Mouse (Mus musculus): ENCODE results near the gene Sphkap. TPM values are rescaled to one million over a fixed set of nuclear protein-coding genes. Genes with fewer than 3 reads are reported as not detected.

Gene Sphkap
- polyA plus RNA-seq, 1 experiment, result not detected

DNA sequence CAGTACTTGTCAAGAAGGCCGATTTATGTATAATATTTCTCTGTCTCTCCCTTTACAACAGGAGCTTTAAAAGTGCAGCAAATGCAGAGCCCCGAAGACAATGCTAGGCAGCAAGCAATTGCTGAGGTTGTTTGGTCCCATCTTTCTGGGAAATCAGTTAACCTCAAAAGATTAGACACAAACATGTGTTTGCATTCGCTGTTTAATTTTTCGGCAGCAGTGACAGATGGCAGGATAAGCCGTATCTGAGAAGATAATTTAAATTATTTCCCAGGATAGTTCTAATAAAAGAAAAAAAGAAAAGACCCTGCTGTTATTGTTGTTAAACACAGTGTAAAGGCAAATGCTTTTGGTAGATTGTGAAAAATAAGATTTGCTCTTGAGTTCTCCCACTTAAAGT, 41.5 kb downstream of the Sphkap start:
- H3K79me2 ChIP-seq (ENCODE audit: control insufficient read depth, insufficient read depth), result no peaks in the 10 kb centered on the region
- no peaks in the 10 kb centered on the region for H3K27me3 ChIP-seq (ENCODE audit: control insufficient read depth, insufficient read depth, insufficient read length)
- no peaks in the 10 kb centered on the region for H3K79me3 ChIP-seq (ENCODE audit: low read depth)
- H3K36me3 ChIP-seq (ENCODE audit: control insufficient read depth, insufficient read depth), result no peaks in the 10 kb centered on the region
- no peak overlapping the region for H3ac ChIP-seq (ENCODE audit: control insufficient read depth, insufficient read length, low read depth)
- H3K4me3 ChIP-seq (ENCODE audit: insufficient read depth, poor library complexity, severe bottlenecking), result no peak overlapping the region
- TF ChIP-seq MYOG (IDR thresholded peaks at IDR 0.05; ENCODE audit: control insufficient read depth, extremely low read depth, insufficient read length) (no peak), MYOD1 (IDR thresholded peaks at IDR 0.05; ENCODE audit: control insufficient read depth, insufficient read length, low read depth) (no peak), USF1 (IDR thresholded peaks at IDR 0.05; ENCODE audit: low read depth) (no peak), MAX (IDR thresholded peaks at IDR 0.05) (no peak), CTCF (IDR thresholded peaks at IDR 0.05; ENCODE audit: control insufficient read depth, insufficient read depth, insufficient read length) (no peak), CEBPB (IDR thresholded peaks at IDR 0.05; ENCODE audit: low read depth) (no peak), FOSL1 (IDR thresholded peaks at IDR 0.05; ENCODE audit: insufficient read depth, low read length, poor library complexity, severe bottlenecking) (no peak)

DNA sequence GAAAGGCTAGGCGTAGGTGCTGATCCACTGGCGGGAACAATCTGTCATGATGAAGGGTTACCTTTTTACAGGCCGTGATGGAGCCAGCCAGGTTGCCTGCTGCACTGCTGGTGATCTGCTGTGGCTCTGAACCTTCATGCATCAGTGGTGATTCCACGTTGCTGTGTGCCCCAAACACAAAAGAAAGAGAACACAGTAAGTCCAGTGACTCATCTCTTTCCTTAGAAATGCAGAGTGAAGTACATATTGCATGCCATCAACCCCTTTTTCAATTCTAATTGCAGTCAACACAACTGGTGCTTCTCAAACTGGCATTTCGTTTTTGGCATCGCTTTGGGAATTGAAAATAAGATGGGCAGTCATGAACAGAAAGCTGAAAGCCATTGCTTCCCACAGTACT, 45.8 kb downstream of the Sphkap start:
- Histone ChIP-seq H3K79me2 (ENCODE audit: control insufficient read depth, insufficient read depth) (no peaks in the 10 kb centered on the region), H3K36me3 (ENCODE audit: control insufficient read depth, insufficient read depth) (no peaks in the 10 kb centered on the region), H3K27me3 (ENCODE audit: control insufficient read depth, insufficient read depth, insufficient read length) (no peaks in the 10 kb centered on the region), H3ac (ENCODE audit: control insufficient read depth, insufficient read length, low read depth) (no peak overlapping the region), H3K4me3 (ENCODE audit: insufficient read depth, poor library complexity, severe bottlenecking) (no peak overlapping the region), H3K79me3 (ENCODE audit: low read depth) (no peaks in the 10 kb centered on the region)
- TF ChIP-seq FOSL1 (IDR thresholded peaks at IDR 0.05; ENCODE audit: insufficient read depth, low read length, poor library complexity, severe bottlenecking), result no peak
- no peak for TF ChIP-seq USF1 (IDR thresholded peaks at IDR 0.05; ENCODE audit: low read depth)
- TF ChIP-seq CTCF (IDR thresholded peaks at IDR 0.05; ENCODE audit: control insufficient read depth, insufficient read depth, insufficient read length), result no peak
- no peak for TF ChIP-seq MAX (IDR thresholded peaks at IDR 0.05)
- no peak for TF ChIP-seq MYOG (IDR thresholded peaks at IDR 0.05; ENCODE audit: control insufficient read depth, extremely low read depth, insufficient read length)
- TF ChIP-seq CEBPB (IDR thresholded peaks at IDR 0.05; ENCODE audit: low read depth), result no peak
- no peak for TF ChIP-seq MYOD1 (IDR thresholded peaks at IDR 0.05; ENCODE audit: control insufficient read depth, insufficient read length, low read depth)

DNA sequence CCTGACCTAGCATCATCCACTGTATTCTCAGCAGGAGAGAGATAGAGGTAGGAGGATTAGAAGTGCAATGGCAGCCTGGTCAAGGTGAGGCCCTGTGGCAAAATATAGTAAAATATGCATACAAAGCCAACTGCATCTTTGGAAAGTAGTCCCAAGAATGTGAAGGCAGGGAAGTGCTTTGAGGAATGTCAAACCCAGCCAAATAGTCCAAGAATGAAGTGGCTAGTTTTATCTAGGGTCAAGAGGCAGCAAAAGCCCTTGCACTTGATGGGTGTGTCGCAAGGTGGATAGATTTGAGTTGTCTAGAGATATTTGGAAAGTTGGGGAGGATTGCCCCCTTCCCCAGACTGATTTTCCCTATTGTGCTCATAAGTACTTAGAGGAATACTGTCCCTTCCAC, 61.5 kb downstream of the Sphkap start:
- Histone ChIP-seq H3K27me3 (ENCODE audit: control insufficient read depth, insufficient read depth, insufficient read length) (no peaks in the 10 kb centered on the region), H3ac (ENCODE audit: control insufficient read depth, insufficient read length, low read depth) (no peak overlapping the region), H3K36me3 (ENCODE audit: control insufficient read depth, insufficient read depth) (no peaks in the 10 kb centered on the region), H3K79me2 (ENCODE audit: control insufficient read depth, insufficient read depth) (no peaks in the 10 kb centered on the region), H3K79me3 (ENCODE audit: low read depth) (no peaks in the 10 kb centered on the region), H3K4me3 (ENCODE audit: insufficient read depth, poor library complexity, severe bottlenecking) (no peak overlapping the region)
- no peak for TF ChIP-seq USF1 (IDR thresholded peaks at IDR 0.05; ENCODE audit: low read depth)
- TF ChIP-seq CTCF (IDR thresholded peaks at IDR 0.05; ENCODE audit: control insufficient read depth, insufficient read depth, insufficient read length), result no peak
- no peak for TF ChIP-seq MAX (IDR thresholded peaks at IDR 0.05)

DNA sequence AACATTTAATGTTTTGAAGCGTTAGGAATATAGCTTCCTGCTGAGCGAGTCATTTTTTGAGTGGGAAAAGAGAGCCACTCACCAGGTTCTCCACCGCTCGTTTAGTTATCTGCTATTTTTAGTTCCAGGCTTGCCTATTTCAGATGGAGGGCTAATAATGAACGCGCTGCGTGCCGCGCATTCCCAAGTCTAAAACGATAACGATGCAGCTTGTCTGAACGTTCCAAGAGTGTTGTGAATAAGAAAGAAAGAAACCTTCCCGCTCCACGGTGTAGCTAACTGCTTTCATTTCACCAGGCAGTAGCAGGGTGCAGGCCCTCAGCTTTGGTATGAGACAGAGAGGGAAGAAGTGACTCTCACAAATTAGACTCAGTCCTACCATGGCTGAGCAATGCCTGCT, 62.4 kb downstream of the Sphkap start:
- Histone ChIP-seq H3K27me3 (ENCODE audit: control insufficient read depth, insufficient read depth, insufficient read length) (no peaks in the 10 kb centered on the region), H3K79me2 (ENCODE audit: control insufficient read depth, insufficient read depth) (no peaks in the 10 kb centered on the region), H3K4me3 (ENCODE audit: insufficient read depth, poor library complexity, severe bottlenecking) (no peak overlapping the region), H3ac (ENCODE audit: control insufficient read depth, insufficient read length, low read depth) (no peak overlapping the region), H3K79me3 (ENCODE audit: low read depth) (no peaks in the 10 kb centered on the region), H3K36me3 (ENCODE audit: control insufficient read depth, insufficient read depth) (no peaks in the 10 kb centered on the region)
- no peak for TF ChIP-seq CEBPB (IDR thresholded peaks at IDR 0.05; ENCODE audit: low read depth)
- no peak for TF ChIP-seq FOSL1 (IDR thresholded peaks at IDR 0.05; ENCODE audit: insufficient read depth, low read length, poor library complexity, severe bottlenecking)
- no peak for TF ChIP-seq MYOG (IDR thresholded peaks at IDR 0.05; ENCODE audit: control insufficient read depth, extremely low read depth, insufficient read length)
- no peak for TF ChIP-seq MAX (IDR thresholded peaks at IDR 0.05)
- TF ChIP-seq USF1 (IDR thresholded peaks at IDR 0.05; ENCODE audit: low read depth), result no peak
- TF ChIP-seq CTCF (IDR thresholded peaks at IDR 0.05; ENCODE audit: control insufficient read depth, insufficient read depth, insufficient read length), result no peak
- no peak for TF ChIP-seq MYOD1 (IDR thresholded peaks at IDR 0.05; ENCODE audit: control insufficient read depth, insufficient read length, low read depth)

DNA sequence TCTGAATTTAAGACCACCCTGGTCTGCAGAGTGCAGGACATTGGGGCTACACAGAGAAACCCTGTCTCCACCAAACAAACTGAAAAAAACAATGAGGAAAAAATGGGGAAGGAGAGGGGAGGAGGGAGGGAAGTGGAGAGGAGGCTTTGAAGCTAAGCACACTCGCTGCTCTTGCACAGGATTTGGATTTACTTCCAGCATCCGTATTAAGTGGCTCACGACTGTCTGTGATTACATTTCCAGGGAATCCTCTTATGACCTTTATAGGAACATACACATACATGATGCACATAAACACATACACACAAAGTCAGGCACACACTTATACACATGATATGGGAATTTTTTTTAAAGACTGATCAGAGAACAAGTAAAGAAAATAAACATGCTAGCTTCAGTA, 62.9 kb downstream of the Sphkap start:
- no peaks in the 10 kb centered on the region for H3K36me3 ChIP-seq (ENCODE audit: control insufficient read depth, insufficient read depth)
- no peaks in the 10 kb centered on the region for H3K79me3 ChIP-seq (ENCODE audit: low read depth)
- TF ChIP-seq CEBPB (IDR thresholded peaks at IDR 0.05; ENCODE audit: low read depth) (no peak), FOSL1 (IDR thresholded peaks at IDR 0.05; ENCODE audit: insufficient read depth, low read length, poor library complexity, severe bottlenecking) (no peak), MYOG (IDR thresholded peaks at IDR 0.05; ENCODE audit: control insufficient read depth, extremely low read depth, insufficient read length) (no peak), MAX (IDR thresholded peaks at IDR 0.05) (no peak), USF1 (IDR thresholded peaks at IDR 0.05; ENCODE audit: low read depth) (no peak), MYOD1 (IDR thresholded peaks at IDR 0.05; ENCODE audit: control insufficient read depth, insufficient read length, low read depth) (no peak), CTCF (IDR thresholded peaks at IDR 0.05; ENCODE audit: control insufficient read depth, insufficient read depth, insufficient read length) (no peak)
- H3ac ChIP-seq (ENCODE audit: control insufficient read depth, insufficient read length, low read depth), result no peak overlapping the region
- H3K79me2 ChIP-seq (ENCODE audit: control insufficient read depth, insufficient read depth), result no peaks in the 10 kb centered on the region
- no peak overlapping the region for H3K4me3 ChIP-seq (ENCODE audit: insufficient read depth, poor library complexity, severe bottlenecking)
- H3K27me3 ChIP-seq (ENCODE audit: control insufficient read depth, insufficient read depth, insufficient read length), result no peaks in the 10 kb centered on the region

DNA sequence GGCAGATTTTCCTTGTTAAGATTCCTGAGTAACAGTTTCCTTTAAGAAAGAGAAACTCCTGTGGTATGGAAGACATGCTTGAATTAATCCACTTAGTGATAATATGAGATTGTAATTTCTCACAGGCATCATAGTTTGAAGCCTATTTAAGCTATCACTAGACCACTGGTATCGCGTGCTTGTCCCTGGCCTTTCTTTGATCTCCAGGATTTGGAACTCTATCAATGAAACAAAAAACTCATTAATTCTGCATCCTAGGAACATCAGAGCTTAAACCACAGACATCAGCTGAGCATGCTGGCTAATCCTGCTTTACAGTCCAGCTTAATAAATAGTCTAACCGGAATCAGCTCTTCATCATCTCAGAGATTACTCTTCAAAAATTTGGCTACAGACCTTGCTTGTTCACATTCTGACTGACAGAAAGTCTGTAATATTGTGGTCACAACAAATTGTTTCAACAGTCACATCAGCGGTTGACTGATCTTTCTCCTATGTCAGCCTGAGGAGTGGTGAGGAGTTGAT, 65.2 kb downstream of the Sphkap start:
- Histone ChIP-seq H3ac (ENCODE audit: control insufficient read depth, insufficient read length, low read depth) (no peak overlapping the region), H3K27me3 (ENCODE audit: control insufficient read depth, insufficient read depth, insufficient read length) (no peaks in the 10 kb centered on the region)
- TF ChIP-seq CEBPB (IDR thresholded peaks at IDR 0.05; ENCODE audit: low read depth) (no peak), USF1 (IDR thresholded peaks at IDR 0.05; ENCODE audit: low read depth) (no peak), MYOG (IDR thresholded peaks at IDR 0.05; ENCODE audit: control insufficient read depth, extremely low read depth, insufficient read length) (no peak), MYOD1 (IDR thresholded peaks at IDR 0.05; ENCODE audit: control insufficient read depth, insufficient read length, low read depth) (no peak), MAX (IDR thresholded peaks at IDR 0.05) (no peak), CTCF (IDR thresholded peaks at IDR 0.05; ENCODE audit: control insufficient read depth, insufficient read depth, insufficient read length) (no peak), FOSL1 (IDR thresholded peaks at IDR 0.05; ENCODE audit: insufficient read depth, low read length, poor library complexity, severe bottlenecking) (no peak)

More for the DNA sequence above, 65.2 kb downstream of the Sphkap start:
- H3K79me3 ChIP-seq (ENCODE audit: low read depth), result no peaks in the 10 kb centered on the region
- H3K4me3 ChIP-seq (ENCODE audit: insufficient read depth, poor library complexity, severe bottlenecking), result no peak overlapping the region
- H3K79me2 ChIP-seq (ENCODE audit: control insufficient read depth, insufficient read depth), result no peaks in the 10 kb centered on the region
- H3K36me3 ChIP-seq (ENCODE audit: control insufficient read depth, insufficient read depth), result no peaks in the 10 kb centered on the region
